Mouse (Mus musculus) ovary, postnatal 36 days (tissue): ENCODE measurements around the gene Anapc2.
"Not testable (repeated sequence)": the region's sequence is repeated elsewhere in the genome, so short reads cannot be mapped to it uniquely, and the experiment has no call there.

Experiments
- DNase-seq: peaks from one replicate; pipeline ENCODE4 v3.0.0; 2022; ENCODE audit warnings: low spot score, mixed read lengths

Anapc2 gene

GRCm38 (mm10) chr2:25240723-25241437, 31.4 kb upstream of the Anapc2 start:
- DNase-seq = peak; percentile 75

- no peak for DNase-seq
These were observed 30.9 kb upstream of the Anapc2 start for GRCm38 (mm10) chr2:25241438-25241775.

- DNase-seq = no peak
These were observed 30.2 kb upstream of the Anapc2 start, which contains the start of the genes Rnf208 and Cysrt1 for GRCm38 (mm10) chr2:25242101-25242506. Gene Rnf208 (plus strand): TSS chr2:25242255. Gene Cysrt1 (minus strand): TSS chr2:25242452.

- no peak for DNase-seq
These were observed 28.9 kb upstream of the Anapc2 start for GRCm38 (mm10) chr2:25243342-25243741.

- no peak for DNase-seq
These were observed 28.1 kb upstream of the Anapc2 start for GRCm38 (mm10) chr2:25244144-25244543.

GRCm38 (mm10) chr2:25246183-25247072, 25.9 kb upstream of the Anapc2 start, which contains the start of gene AL732309.1:
Gene AL732309.1 (minus strand): TSS chr2:25246863.
- DNase-seq = no peak

- no peak for DNase-seq
These were observed 19.9 kb upstream of the Anapc2 start for GRCm38 (mm10) chr2:25252331-25252730.

- DNase-seq = peak; percentile 84
These were observed 16.9 kb upstream of the Anapc2 start, which contains the start of gene Tmem203 for GRCm38 (mm10) chr2:25255284-25255779. Gene Tmem203 (plus strand): TSS chr2:25255439.

GRCm38 (mm10) chr2:25256443-25257109, 15.7 kb upstream of the Anapc2 start:
- not testable (repeated sequence) for DNase-seq

GRCm38 (mm10) chr2:25257250-25257649, 15.0 kb upstream of the Anapc2 start:
- not testable (repeated sequence) for DNase-seq

GRCm38 (mm10) chr2:25258887-25259286, 13.4 kb upstream of the Anapc2 start:
- DNase-seq = no peak

GRCm38 (mm10) chr2:25261870-25262269, 10.4 kb upstream of the Anapc2 start:
- DNase-seq = no peak

- DNase-seq = peak; percentile 91
These were observed 9.9 kb upstream of the Anapc2 start, which contains the start of gene Tprn for GRCm38 (mm10) chr2:25262291-25262767. Gene Tprn (plus strand): TSS chr2:25262618.

GRCm38 (mm10) chr2:25262795-25263622, 9.3 kb upstream of the Anapc2 start:
- no peak for DNase-seq

GRCm38 (mm10) chr2:25263623-25264285, 8.5 kb upstream of the Anapc2 start:
- DNase-seq = no peak

GRCm38 (mm10) chr2:25264286-25264660, 8.0 kb upstream of the Anapc2 start:
- no peak for DNase-seq

GRCm38 (mm10) chr2:25264851-25265250, 7.4 kb upstream of the Anapc2 start:
- DNase-seq = no peak

GRCm38 (mm10) chr2:25265897-25266656, 6.2 kb upstream of the Anapc2 start:
- DNase-seq = no peak

GRCm38 (mm10) chr2:25266720-25267119, 5.6 kb upstream of the Anapc2 start:
- DNase-seq = peak; percentile 56

GRCm38 (mm10) chr2:25267241-25267640, 5.0 kb upstream of the Anapc2 start:
- no peak for DNase-seq
